In the genomic region with DNA sequence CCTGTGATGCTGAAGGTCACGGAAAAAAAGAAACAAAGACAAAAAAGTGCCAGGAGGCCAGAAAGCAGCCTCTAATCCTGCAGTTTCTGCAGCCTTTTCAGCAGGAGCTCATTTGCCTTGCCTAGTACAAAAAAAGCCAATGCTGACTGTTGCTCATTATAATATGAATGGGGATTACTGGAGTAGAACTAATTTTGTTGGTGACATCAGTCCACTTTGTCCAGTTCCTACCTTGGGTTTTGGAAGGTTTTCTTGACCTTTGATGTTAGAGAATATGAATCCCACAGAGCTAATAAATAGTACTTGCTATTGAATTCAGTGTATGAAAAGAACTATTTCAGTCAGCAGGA, we compare ENCODE assay signal across 8 mouse cellular contexts. TPM values are rescaled to one million over a fixed set of nuclear protein-coding genes. Genes with fewer than 3 reads are reported as not detected.
A peak's percentile ranks its signal among the peaks of the same experiment; 100 is the strongest.
DNase-seq lines count a peak whose midpoint lies in the region; ATAC-seq and TF ChIP-seq lines count a peak whose summit lies in the region.

No protein-coding gene starts in this region.

- no peak for ATAC-seq in liver, embryonic 14.5 days (ENCODE audit: insufficient read depth)

- peak overlapping the region; percentile 95 for H3K9ac ChIP-seq in liver, embryonic 14.5 days (replicated peaks)

- H3K4me2 ChIP-seq in liver, embryonic 14.5 days (ENCODE audit: low read depth): peak overlapping the region; percentile 88

- TF ChIP-seq EP300 in liver, embryonic 14.5 days (IDR thresholded peaks at IDR 0.05; ENCODE audit: low read depth): no peak

- H3K4me3 ChIP-seq in gastrocnemius, adult 2 months: peak overlapping the region; percentile 79
- H3K4me3 ChIP-seq in thymus, adult 2 months (ENCODE audit: control insufficient read depth, insufficient read depth, low read length): peak overlapping the region; percentile 80
- H3K4me3 ChIP-seq in liver, embryonic 14.5 days (ENCODE audit: insufficient read depth in 1 of 2, low read depth in 2 of 2, low read length in 2 of 2): peak overlapping the region; percentile 90 to 95

- DNase-seq in gastrocnemius, adult 2 months: no peak
- DNase-seq in gastrocnemius, postnatal 4 days (ENCODE audit: low spot score in 2 of 2): no peak
- no peak for DNase-seq in thymus, adult 2 months
- DNase-seq in thymus, postnatal 10 days (ENCODE audit: low spot score in 2 of 2): no peak
- no peak for DNase-seq in liver, embryonic 14.5 days (ENCODE audit: low read depth in 3 of 3, low spot score in 3 of 3)
- no peak for DNase-seq in right cerebral cortex, postnatal 4 days
- DNase-seq in thymus, postnatal 0 days (ENCODE audit: low spot score): no peak
- DNase-seq in frontal cortex, postnatal 25 days (ENCODE audit: low spot score in 2 of 2): no peak

- 0 out of 2 replicates have a peak, but pooled peaks cover 2% of the 10 kb centered on the region for H3K4me1 ChIP-seq in thymus, adult 2 months (replicated peaks; ENCODE audit: control insufficient read depth, insufficient read depth, low read length)
- H3K4me1 ChIP-seq in liver, embryonic 14.5 days (replicated peaks; ENCODE audit: control insufficient read depth in 2 of 2, insufficient read depth in 2 of 2, low read length in 1 of 2): peaks cover 21% of the 10 kb centered on the region in 2 experiments

- no peak for TF ChIP-seq POLR2A in thymus, adult 2 months (IDR thresholded peaks at IDR 0.05; ENCODE audit: control insufficient read depth, extremely low read depth, insufficient read depth, low read length, poor library complexity)

- 3% methylated on average over 1 of the region's 1 CpGs for WGBS in thymus, adult 2 months
- 0% methylated on average over 1 of the region's 1 CpGs for WGBS in liver, embryonic 14.5 days (ENCODE audit: insufficient replicate concordance)

- H3K36me3 ChIP-seq in thymus, adult 2 months (ENCODE audit: control insufficient read depth, insufficient read depth, low read length): no peaks in the 10 kb centered on the region
- no peaks in the 10 kb centered on the region for H3K36me3 ChIP-seq in liver, embryonic 14.5 days (replicated peaks; ENCODE audit: control insufficient read depth, insufficient read depth, low read depth)

- intact Hi-C loops in gastrocnemius, adult 2 months (cut with DNase I): no loop called here

- no peak for TF ChIP-seq CTCF in gastrocnemius, adult 2 months (IDR thresholded peaks at IDR 0.05)
- TF ChIP-seq CTCF in thymus, adult 2 months (IDR thresholded peaks at IDR 0.05; ENCODE audit: borderline replicate concordance, control insufficient read depth, extremely low read depth, insufficient read depth, low read length, poor library complexity): no peak
- no peak for TF ChIP-seq CTCF in liver, embryonic 14.5 days (IDR thresholded peaks at IDR 0.05; ENCODE audit: low read depth)

- H3K27me3 ChIP-seq in thymus, adult 2 months (ENCODE audit: control insufficient read depth, insufficient read depth, low read length): no peaks in the 10 kb centered on the region
- no peaks in the 10 kb centered on the region for H3K27me3 ChIP-seq in liver, embryonic 14.5 days (ENCODE audit: control insufficient read depth, insufficient read depth, low read length)

- H3K27ac ChIP-seq in gastrocnemius, adult 2 months: peak overlapping the region; percentile 85
- H3K27ac ChIP-seq in thymus, adult 2 months (ENCODE audit: control insufficient read depth, insufficient read depth, low read length): peak overlapping the region; percentile 20; the same call in 1 of the 2 replicates
- H3K27ac ChIP-seq in liver, embryonic 14.5 days: peak overlapping the region; percentile 77

- no peaks in the 10 kb centered on the region for H3K9me3 ChIP-seq in liver, embryonic 14.5 days (ENCODE audit: control insufficient read depth, low read length)

RNA-seq across cellular contexts. Expression of a gene that starts 0.8 kb away (rescaled TPM):
- total RNA-seq in gastrocnemius, adult 2 months (2021): 1 to 10 TPM; 3.2 to 7.9 TPM
- total RNA-seq in gastrocnemius, postnatal 4 days (2021): 1 to 10 TPM; 8.6 to 9.3 TPM
- polyA plus RNA-seq in thymus, adult 2 months (2012; rRNA removed): 3.3 and 4.7 TPM in 2 replicates
- 3.4 and 4.3 TPM in 2 replicates for polyA plus RNA-seq in liver, embryonic 14.5 days (2012; rRNA removed)
- polyA plus RNA-seq in liver, embryonic 14.5 days (2014; fragmentation: Nextera tagmentation; extraction: Ambion mirVana): 5.0 and 6.0 TPM in 2 replicates
- 9.0 and 10.1 TPM in 2 replicates for polyA plus RNA-seq in thymus, postnatal 0 days (2015; fragmentation: Nextera tagmentation; extraction: Ambion mirVana)

RNA-seq across cellular contexts. Expression of a gene that starts 0.8 kb away (rescaled TPM):
- total RNA-seq in gastrocnemius, adult 2 months (2021): under 1 TPM; 0.48 to 0.70 TPM
- total RNA-seq in gastrocnemius, postnatal 4 days (2021): 1 to 10 TPM; 4.9 TPM
- polyA plus RNA-seq in thymus, adult 2 months (2012; rRNA removed): 2.7 and 3.7 TPM in 2 replicates
- 6.3 and 12.1 TPM in 2 replicates for polyA plus RNA-seq in liver, embryonic 14.5 days (2012; rRNA removed)
- 31.9 and 33.8 TPM in 2 replicates for polyA plus RNA-seq in liver, embryonic 14.5 days (2014; fragmentation: Nextera tagmentation; extraction: Ambion mirVana)
- polyA plus RNA-seq in thymus, postnatal 0 days (2015; fragmentation: Nextera tagmentation; extraction: Ambion mirVana): 26.3 and 28.7 TPM in 2 replicates

Comparison
In these comparisons a context has a peak if more than half of its experiments do, and no peak if none do; other contexts are left out.
1. H3K27ac ChIP-seq: peak in every context shown above with its lines; median percentile 85 in gastrocnemius, adult 2 months; 77 in liver, embryonic 14.5 days; 20 in thymus, adult 2 months.